Mouse (Mus musculus) stomach, postnatal 0 days (tissue): ENCODE measurements at regions not wholly inside any gene's neighbourhood (a gene's known extent, or its start where the extent isn't known, plus 50 kb on each side); places are given as distances from the start of the nearest gene placed in this dataset.
"Not testable (repeated sequence)": the region's sequence is repeated elsewhere in the genome, so short reads cannot be mapped to it uniquely, and the experiment has no call there.

Experiments
- CTCF ChIP-seq: IDR thresholded peaks from 2 replicates; pipeline ENCODE4 v1.5.1; 2016; ENCODE audit warnings: antibody characterized with exemption, low read depth, mild to moderate bottlenecking, moderate library complexity
- EP300 ChIP-seq: optimal IDR thresholded peaks from 2 replicates; pipeline ENCODE3; 2016; ENCODE audit warnings: antibody characterized with exemption

DNA sequence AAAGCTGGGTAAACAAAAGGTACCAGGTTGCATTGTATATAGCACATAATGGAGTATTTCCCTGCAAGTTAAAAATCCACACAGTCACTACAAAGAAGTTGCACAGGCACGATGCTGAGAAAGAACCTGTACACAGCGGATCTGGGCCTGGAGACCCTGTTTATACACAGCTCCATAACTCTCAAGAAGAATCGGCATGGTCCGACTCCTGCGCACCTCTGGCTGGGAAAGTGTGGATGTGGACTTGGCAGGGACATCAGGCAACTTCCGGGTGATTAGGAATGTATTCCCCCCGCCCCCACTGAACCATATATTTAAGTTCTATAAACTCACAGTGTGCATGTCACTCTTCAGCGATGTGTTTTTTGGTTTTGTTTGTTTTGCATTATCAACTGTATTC lies 103.3 kb downstream of the Gm15319 start:
- not testable (repeated sequence) for TF ChIP-seq CTCF, EP300
